Mouse (Mus musculus): ENCODE results near the gene Spns1. TPM values are rescaled to one million over a fixed set of nuclear protein-coding genes. Genes with fewer than 3 reads are reported as not detected.

The Spns1 gene
- total RNA-seq (2014; fragmentation: Nextera tagmentation) (10.5 and 21.4 TPM in 2 replicates), total RNA-seq (2017) (19.0 and 19.8 TPM in 2 replicates), polyA plus RNA-seq (2012) (55.2 and 55.4 TPM in 2 replicates)

GRCm38 (mm10) chr7:126377278-126378158 is at the start of gene Spns1:
Spns1 (minus strand) TSS chr7:126377450.
- peak; percentile 86 for ATAC-seq (ENCODE audit: extremely low read depth, insufficient number of reproducible peaks, low FRiP score, poor library complexity, severe bottlenecking)
- Histone ChIP-seq H3K9me3 (replicated peaks) (no peaks in the 10 kb centered on the region), H3K4me1 (ENCODE audit: insufficient read depth, low read depth, low read length) (peaks cover 37% of the 10 kb centered on the region), H3K4me3 (ENCODE audit: low read depth, low read length) (peak within 1 kb of the TSS; percentile 79), H3K27me3 (ENCODE audit: insufficient read depth, low read length) (peaks cover 3% of the 10 kb centered on the region; the same call in 1 of the 2 replicates), H3K36me3 (replicated peaks) (peaks cover 47% of the 10 kb centered on the region)
- peak; percentile 63 for TF ChIP-seq CTCF (IDR thresholded peaks at IDR 0.05; ENCODE audit: low read depth, low read length)
- no peak for TF ChIP-seq POLR2AphosphoS5 (IDR thresholded peaks at IDR 0.05; ENCODE audit: insufficient replicate concordance, low read depth, low read length)
- DNase-seq (ENCODE audit: low spot score): peak; percentile 98

GRCm38 (mm10) chr7:126424161-126424560 is 46.9 kb upstream of the Spns1 start:
- ATAC-seq (ENCODE audit: extremely low read depth, insufficient number of reproducible peaks, low FRiP score, poor library complexity, severe bottlenecking) (no peak), DNase-seq (ENCODE audit: low spot score) (no peak)
- peaks cover 22% of the 10 kb centered on the region for H3K9me3 ChIP-seq (replicated peaks)
- H3K27me3 ChIP-seq (ENCODE audit: insufficient read depth, low read length): peaks cover 16% of the 10 kb centered on the region
- TF ChIP-seq POLR2AphosphoS5 (IDR thresholded peaks at IDR 0.05; ENCODE audit: insufficient replicate concordance, low read depth, low read length) (no peak), CTCF (IDR thresholded peaks at IDR 0.05; ENCODE audit: low read depth, low read length) (no peak), GATA2 (IDR thresholded peaks at IDR 0.05; ENCODE audit: borderline replicate concordance, low read depth, low read length) (no peak), GATA1 (IDR thresholded peaks at IDR 0.05; ENCODE audit: borderline replicate concordance, low read length) (no peak), TAL1 (conservative IDR thresholded peaks at IDR 0.05; ENCODE audit: low read depth, low read length) (no peak)
- H3K4me1 ChIP-seq (ENCODE audit: insufficient read depth, low read depth, low read length): peaks cover 11% of the 10 kb centered on the region
- no peak overlapping the region for H3K4me3 ChIP-seq (ENCODE audit: low read depth, low read length)
- no peaks in the 10 kb centered on the region for H3K36me3 ChIP-seq (replicated peaks)

GRCm38 (mm10) chr7:126421756-126422155 is 44.5 kb upstream of the Spns1 start:
- DNase-seq (ENCODE audit: low spot score) (no peak), ATAC-seq (ENCODE audit: extremely low read depth, insufficient number of reproducible peaks, low FRiP score, poor library complexity, severe bottlenecking) (no peak)
- Histone ChIP-seq H3K4me3 (ENCODE audit: low read depth, low read length) (no peak overlapping the region), H3K27me3 (ENCODE audit: insufficient read depth, low read length) (peaks cover 33% of the 10 kb centered on the region), H3K36me3 (replicated peaks) (no peaks in the 10 kb centered on the region), H3K4me1 (ENCODE audit: insufficient read depth, low read depth, low read length) (peaks cover 3% of the 10 kb centered on the region; the same call in 1 of the 2 replicates), H3K9me3 (replicated peaks) (peaks cover 7% of the 10 kb centered on the region; the same call in 1 of the 2 replicates)
- no peak for TF ChIP-seq CTCF (IDR thresholded peaks at IDR 0.05; ENCODE audit: low read depth, low read length)
- no peak for TF ChIP-seq GATA2 (IDR thresholded peaks at IDR 0.05; ENCODE audit: borderline replicate concordance, low read depth, low read length)
- no peak for TF ChIP-seq TAL1 (conservative IDR thresholded peaks at IDR 0.05; ENCODE audit: low read depth, low read length)
- TF ChIP-seq GATA1 (IDR thresholded peaks at IDR 0.05; ENCODE audit: borderline replicate concordance, low read length): no peak
- no peak for TF ChIP-seq POLR2AphosphoS5 (IDR thresholded peaks at IDR 0.05; ENCODE audit: insufficient replicate concordance, low read depth, low read length)

- DNase-seq (ENCODE audit: low spot score) (no peak), ATAC-seq (ENCODE audit: extremely low read depth, insufficient number of reproducible peaks, low FRiP score, poor library complexity, severe bottlenecking) (no peak)
- Histone ChIP-seq H3K9me3 (replicated peaks) (peaks cover 3% of the 10 kb centered on the region; the same call in 1 of the 2 replicates), H3K27me3 (ENCODE audit: insufficient read depth, low read length) (peaks cover 42% of the 10 kb centered on the region), H3K36me3 (replicated peaks) (no peaks in the 10 kb centered on the region), H3K4me3 (ENCODE audit: low read depth, low read length) (no peak overlapping the region), H3K4me1 (ENCODE audit: insufficient read depth, low read depth, low read length) (peaks cover 9% of the 10 kb centered on the region)
- TF ChIP-seq CTCF (IDR thresholded peaks at IDR 0.05; ENCODE audit: low read depth, low read length) (no peak), TAL1 (conservative IDR thresholded peaks at IDR 0.05; ENCODE audit: low read depth, low read length) (no peak), GATA1 (IDR thresholded peaks at IDR 0.05; ENCODE audit: borderline replicate concordance, low read length) (no peak), POLR2AphosphoS5 (IDR thresholded peaks at IDR 0.05; ENCODE audit: insufficient replicate concordance, low read depth, low read length) (no peak), GATA2 (IDR thresholded peaks at IDR 0.05; ENCODE audit: borderline replicate concordance, low read depth, low read length) (no peak)
These were observed 41.2 kb upstream of the Spns1 start for GRCm38 (mm10) chr7:126418496-126418895.

- no peak for ATAC-seq (ENCODE audit: extremely low read depth, insufficient number of reproducible peaks, low FRiP score, poor library complexity, severe bottlenecking)
- H3K4me3 ChIP-seq (ENCODE audit: low read depth, low read length): no peak overlapping the region
- peaks cover 51% of the 10 kb centered on the region for H3K27me3 ChIP-seq (ENCODE audit: insufficient read depth, low read length)
- H3K4me1 ChIP-seq (ENCODE audit: insufficient read depth, low read depth, low read length): peaks cover 9% of the 10 kb centered on the region
- peaks cover 3% of the 10 kb centered on the region; the same call in 1 of the 2 replicates for H3K9me3 ChIP-seq (replicated peaks)
- no peak for DNase-seq (ENCODE audit: low spot score)
- TF ChIP-seq POLR2AphosphoS5 (IDR thresholded peaks at IDR 0.05; ENCODE audit: insufficient replicate concordance, low read depth, low read length) (no peak), GATA1 (IDR thresholded peaks at IDR 0.05; ENCODE audit: borderline replicate concordance, low read length) (no peak), GATA2 (IDR thresholded peaks at IDR 0.05; ENCODE audit: borderline replicate concordance, low read depth, low read length) (no peak), TAL1 (conservative IDR thresholded peaks at IDR 0.05; ENCODE audit: low read depth, low read length) (no peak), CTCF (IDR thresholded peaks at IDR 0.05; ENCODE audit: low read depth, low read length) (no peak)
- no peaks in the 10 kb centered on the region for H3K36me3 ChIP-seq (replicated peaks)
These were observed 40.4 kb upstream of the Spns1 start for GRCm38 (mm10) chr7:126417606-126418005.

GRCm38 (mm10) chr7:126417045-126417444 is 39.8 kb upstream of the Spns1 start:
- ATAC-seq (ENCODE audit: extremely low read depth, insufficient number of reproducible peaks, low FRiP score, poor library complexity, severe bottlenecking): no peak

More at GRCm38 (mm10) chr7:126417045-126417444, 39.8 kb upstream of the Spns1 start:
- TF ChIP-seq GATA1 (IDR thresholded peaks at IDR 0.05; ENCODE audit: borderline replicate concordance, low read length) (no peak), CTCF (IDR thresholded peaks at IDR 0.05; ENCODE audit: low read depth, low read length) (no peak), GATA2 (IDR thresholded peaks at IDR 0.05; ENCODE audit: borderline replicate concordance, low read depth, low read length) (no peak), TAL1 (conservative IDR thresholded peaks at IDR 0.05; ENCODE audit: low read depth, low read length) (no peak), POLR2AphosphoS5 (IDR thresholded peaks at IDR 0.05; ENCODE audit: insufficient replicate concordance, low read depth, low read length) (no peak)
- DNase-seq (ENCODE audit: low spot score): no peak
- Histone ChIP-seq H3K9me3 (replicated peaks) (peaks cover 3% of the 10 kb centered on the region; the same call in 1 of the 2 replicates), H3K4me3 (ENCODE audit: low read depth, low read length) (no peak overlapping the region), H3K27me3 (ENCODE audit: insufficient read depth, low read length) (peaks cover 55% of the 10 kb centered on the region), H3K36me3 (replicated peaks) (no peaks in the 10 kb centered on the region), H3K4me1 (ENCODE audit: insufficient read depth, low read depth, low read length) (peaks cover 9% of the 10 kb centered on the region)
